Mouse (Mus musculus): ENCODE measurements around the gene A4gnt.

GRCm38 (mm10) chr9:99637736-99638135 lies 25.4 kb downstream of the A4gnt start:
- TF ChIP-seq CTCF (IDR thresholded peaks at IDR 0.05; ENCODE audit: extremely low read depth, insufficient read depth, low read length) (no peak), POLR2A (IDR thresholded peaks at IDR 0.05; ENCODE audit: extremely low read depth, insufficient read depth, low read length) (no peak)
